Mouse (Mus musculus) kidney, postnatal 14 days (tissue): ENCODE data around the gene Mdga1.

ENCODE experiments used
- DNase-seq: peaks from one replicate; pipeline ENCODE4 v3.0.0; 2022; ENCODE audit warnings: mixed read lengths

Gene Mdga1

DNA sequence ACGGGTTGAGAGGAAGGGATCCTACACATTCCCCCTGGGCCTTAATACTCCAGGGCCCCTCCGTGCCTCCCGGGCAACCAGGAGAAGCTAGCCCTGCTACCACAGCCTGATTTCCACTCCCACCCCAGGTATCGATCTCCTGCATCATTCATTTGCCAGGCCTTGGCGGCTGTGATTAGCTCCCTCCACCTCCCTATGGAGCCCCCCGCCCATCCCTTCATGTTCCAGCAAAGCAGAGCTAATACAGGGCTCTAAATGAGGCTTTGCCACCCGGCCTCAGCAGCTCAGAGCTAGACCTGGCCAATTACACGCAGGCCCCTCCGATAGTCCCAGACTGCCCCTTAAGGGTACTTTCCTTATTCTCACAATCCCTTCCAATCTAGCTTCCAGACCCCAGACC lies 86.5 kb downstream of the Mdga1 start:
- DNase-seq, result no peak

- DNase-seq, result peak; percentile 58
Measured at GRCm38 (mm10) chr17:29882885-29883284, 87.0 kb downstream of the Mdga1 start.

- DNase-seq, result no peak
Measured at GRCm38 (mm10) chr17:29880251-29880650, 89.6 kb downstream of the Mdga1 start.

DNA sequence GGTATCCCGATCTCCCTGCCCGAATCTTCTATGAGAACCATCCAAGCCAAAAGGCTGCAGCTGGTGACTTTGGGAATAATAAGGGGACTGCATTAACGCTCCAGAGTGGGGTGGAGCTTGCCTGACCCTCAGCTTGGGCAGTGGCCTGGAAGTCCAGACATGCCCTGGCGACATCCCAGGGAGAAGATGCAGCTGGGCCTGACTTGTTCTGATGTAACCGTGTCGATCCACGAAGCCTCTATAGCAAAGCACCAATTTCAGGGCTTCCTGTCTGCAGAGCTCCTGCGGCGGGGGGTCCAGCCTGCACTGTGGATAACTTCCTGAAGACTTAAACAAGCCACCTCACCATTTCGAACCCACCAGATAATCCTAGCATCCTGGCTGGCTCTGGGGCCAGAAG lies 90.9 kb downstream of the Mdga1 start:
- DNase-seq, result peak; percentile 30

DNA sequence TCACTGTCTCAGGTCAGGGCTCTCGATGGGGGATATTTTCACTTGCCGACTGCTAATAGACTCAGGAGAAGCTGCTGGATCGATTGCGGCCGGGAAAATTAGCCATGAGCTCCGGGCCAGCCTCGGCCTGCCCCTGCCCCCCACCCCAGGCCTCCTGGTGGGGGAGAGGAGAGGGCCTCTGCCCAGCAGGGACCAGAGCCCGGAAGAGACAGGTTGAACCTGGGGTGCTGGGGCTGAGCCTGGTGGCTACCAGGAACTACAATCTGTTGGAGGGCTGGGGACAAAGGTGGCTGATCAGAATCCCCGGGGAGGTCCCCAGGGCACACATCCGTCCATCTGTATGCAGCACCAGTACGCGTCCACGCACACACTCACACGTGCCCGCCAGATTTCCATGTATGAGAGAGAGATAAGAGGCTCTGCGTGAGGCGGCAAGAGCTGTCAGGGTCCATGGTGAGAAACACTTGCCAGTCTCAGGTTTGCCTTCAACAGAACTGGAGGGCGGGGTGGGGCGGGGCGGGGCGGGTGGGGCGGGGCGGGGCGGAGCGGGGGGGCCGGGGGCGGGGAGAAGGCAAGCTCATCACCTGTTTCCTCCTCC lies 95.7 kb downstream of the Mdga1 start:
- no peak for DNase-seq

DNA sequence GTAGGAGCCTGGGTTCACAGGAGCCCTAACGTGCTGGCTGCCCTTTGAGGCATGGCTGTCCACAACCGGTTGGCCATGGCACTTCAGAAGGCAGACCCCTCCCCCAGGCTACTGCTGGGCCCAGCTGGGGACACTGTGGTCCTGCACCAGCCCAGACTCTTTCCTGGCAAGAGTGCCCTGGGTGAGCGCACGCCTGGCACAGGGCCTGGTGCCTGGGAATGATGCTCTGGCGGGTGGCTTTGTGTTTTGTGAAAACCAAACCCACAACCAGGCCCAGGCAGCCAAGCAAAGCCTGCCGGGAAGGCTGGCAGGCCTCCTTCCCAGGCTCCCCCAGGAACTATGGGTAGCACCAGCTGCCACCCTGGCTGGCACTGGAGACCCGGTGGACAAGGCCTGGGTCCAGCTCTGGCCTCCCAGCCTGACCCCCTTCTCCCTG lies 96.3 kb downstream of the Mdga1 start:
- DNase-seq, result no peak

DNA sequence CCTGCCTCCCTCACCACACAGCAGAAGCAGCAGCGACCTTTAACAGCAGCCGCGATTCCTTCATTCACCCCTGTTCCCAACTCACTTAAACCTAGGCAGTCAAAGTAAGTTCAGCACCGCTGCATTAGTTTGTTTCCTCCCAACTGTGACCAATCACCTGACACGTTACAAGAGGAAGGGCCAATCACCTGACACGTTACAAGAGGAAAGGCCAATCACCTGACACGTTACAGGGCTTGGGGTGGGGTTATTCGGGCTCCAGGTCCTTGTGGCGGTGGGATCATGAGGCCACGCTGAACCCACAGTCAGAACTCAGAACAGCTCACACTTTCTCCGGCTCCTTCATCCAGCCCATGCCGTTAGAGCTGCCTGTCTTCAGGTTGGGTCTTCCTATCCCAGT lies 99.6 kb downstream of the Mdga1 start:
- DNase-seq, result no peak

- no peak for DNase-seq
Measured at GRCm38 (mm10) chr17:29865914-29866313, 104.0 kb downstream of the Mdga1 start.

DNA sequence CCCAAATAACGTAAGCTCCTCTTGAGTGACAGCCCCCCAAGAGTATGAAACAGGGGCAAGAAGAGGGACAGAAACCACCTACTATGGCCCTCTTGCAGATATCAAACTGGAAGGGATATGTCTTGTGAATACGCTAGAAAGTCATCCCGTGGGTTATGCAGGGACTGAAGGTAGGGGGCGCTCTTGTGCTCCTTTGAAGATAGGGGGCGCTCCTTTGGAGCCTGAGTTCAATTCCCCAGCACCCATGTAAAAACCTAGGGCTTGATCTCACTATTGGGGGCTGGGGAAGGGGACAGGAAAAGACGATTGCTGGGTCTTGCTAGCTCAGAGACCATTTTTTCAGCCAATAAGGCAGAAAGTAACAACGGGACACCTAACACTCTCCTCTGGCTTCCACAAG lies 105.4 kb downstream of the Mdga1 start:
- DNase-seq, result no peak

- DNase-seq, result no peak
Measured at GRCm38 (mm10) chr17:29859788-29860283, 110.1 kb downstream of the Mdga1 start.

GRCm38 (mm10) chr17:29858764-29859163 lies 111.1 kb downstream of the Mdga1 start:
- no peak for DNase-seq

DNA sequence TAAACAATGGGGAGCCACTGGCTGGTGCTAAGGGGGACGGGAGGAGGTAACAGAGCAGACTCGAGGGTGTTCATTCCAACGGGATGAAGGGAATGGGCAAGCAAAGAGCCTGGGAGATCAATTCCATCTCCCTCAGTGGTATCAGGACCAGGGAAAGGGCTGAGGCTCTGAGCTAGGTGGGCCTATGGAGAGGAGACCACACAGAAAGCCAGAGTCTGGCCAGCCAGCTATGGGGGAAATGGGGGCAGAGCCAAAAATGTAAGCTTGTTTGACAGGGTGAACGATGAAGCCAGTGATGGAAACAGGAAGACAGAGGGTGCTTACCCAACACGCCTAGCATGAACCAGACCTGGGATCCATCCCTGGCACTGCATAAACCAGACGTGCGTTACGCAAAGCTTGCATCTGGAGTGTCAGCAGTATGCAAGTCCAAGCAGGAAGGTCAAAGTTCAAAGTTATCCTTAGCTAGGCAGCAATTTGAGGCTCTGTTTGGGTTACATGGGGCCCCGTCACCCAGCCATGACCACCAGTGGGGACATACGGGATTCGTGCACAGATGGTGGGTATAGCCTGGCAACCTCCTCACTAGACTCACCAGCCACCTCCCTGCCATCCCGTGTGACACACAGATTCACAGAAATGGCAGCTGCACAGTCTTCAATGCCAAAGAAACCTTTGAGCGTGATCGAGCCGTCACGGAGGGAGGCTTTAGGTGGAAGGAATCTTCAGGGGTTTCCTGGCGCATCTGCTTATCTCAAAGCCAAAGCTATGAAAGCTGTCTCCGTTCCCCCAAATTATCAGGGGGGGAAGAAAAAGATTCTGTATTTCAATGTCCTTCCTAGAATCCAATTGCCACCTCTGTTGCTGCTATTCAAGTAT lies 113.9 kb downstream of the Mdga1 start:
- no peak for DNase-seq

DNA sequence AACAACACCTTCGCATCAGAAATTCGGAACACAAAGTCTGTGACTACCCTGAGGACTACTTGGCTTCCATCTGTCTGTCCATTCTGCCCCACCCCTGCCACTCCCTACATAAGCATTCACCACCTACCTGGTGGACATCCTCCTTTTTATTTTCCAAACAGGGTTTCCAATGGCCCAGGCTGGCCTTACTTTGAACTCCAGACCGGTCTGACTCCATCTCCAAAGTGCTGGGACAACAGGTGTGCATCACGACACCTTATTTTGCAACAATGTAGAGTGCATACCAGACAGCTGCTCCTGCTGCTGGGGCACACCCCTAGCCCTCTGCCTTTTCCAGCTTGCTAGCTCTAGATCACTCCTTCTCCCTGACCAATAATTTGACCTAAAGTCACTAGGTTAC lies 115.1 kb downstream of the Mdga1 start:
- DNase-seq, result no peak

GRCm38 (mm10) chr17:29854388-29854787 lies 115.5 kb downstream of the Mdga1 start:
- no peak for DNase-seq

- DNase-seq, result no peak
Measured at GRCm38 (mm10) chr17:29852846-29853486, 116.9 kb downstream of the Mdga1 start.

DNA sequence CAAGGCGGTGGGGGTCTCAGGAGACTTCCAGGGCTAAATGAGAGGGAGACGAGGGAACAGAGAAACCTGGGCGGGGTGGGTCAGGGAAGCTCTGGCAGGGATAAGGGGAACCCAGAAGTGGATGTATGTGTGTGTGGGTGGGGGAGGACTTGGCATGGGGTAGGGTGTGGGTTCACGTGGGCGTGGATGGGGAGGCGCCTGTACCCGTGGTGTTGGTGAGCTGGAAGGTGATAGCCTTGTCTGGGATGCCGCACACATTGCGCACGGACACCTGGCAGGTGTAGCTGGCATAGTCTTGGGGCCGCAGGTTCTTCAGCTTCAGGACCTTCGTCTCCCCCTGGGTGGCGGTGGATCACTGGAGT lies 120.5 kb downstream of the Mdga1 start:
- no peak for DNase-seq

GRCm38 (mm10) chr17:29848793-29849435 lies 121.0 kb downstream of the Mdga1 start:
- DNase-seq, result peak; percentile 67

DNA sequence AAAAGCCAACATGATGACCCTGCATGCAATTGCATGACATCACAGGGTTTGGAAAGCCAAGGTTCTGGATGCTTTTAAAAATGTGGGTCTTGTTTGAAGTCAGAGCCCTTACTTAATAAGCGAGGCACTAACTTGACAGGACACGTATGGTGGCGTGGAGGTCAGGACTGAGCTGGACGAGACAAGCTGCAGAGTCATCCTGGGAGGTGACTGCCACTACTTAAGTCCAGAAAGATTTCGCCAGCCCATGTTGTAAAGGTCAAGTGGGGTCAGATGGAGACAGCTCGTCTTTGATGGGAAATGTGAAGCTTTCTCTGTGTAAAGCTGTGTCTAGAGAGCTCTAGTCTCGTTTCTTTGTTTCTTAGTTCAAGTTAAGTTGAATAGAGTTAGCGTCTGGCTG lies 122.6 kb downstream of the Mdga1 start:
- no peak for DNase-seq

- DNase-seq, result no peak
Measured at GRCm38 (mm10) chr17:29846284-29846683, 123.6 kb downstream of the Mdga1 start.

DNA sequence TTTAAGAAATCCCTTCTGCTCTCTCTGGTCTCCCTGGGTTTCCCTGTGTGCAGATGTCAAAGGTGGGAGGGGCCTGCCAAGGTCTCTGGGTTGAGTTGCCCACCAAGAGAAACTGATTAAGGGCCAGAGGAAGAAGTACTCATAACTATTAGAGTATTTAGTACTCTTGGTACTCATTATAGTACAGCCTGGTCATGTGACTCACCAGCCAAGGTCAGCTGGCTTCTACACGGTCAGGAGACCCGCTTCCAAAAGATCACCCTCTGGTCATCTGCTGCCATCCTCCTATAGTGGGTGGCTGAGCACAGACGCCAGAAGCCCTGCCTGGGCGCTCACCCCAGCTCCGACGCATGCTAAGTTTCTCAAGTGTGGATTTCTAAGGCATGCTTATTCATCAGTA lies 124.9 kb downstream of the Mdga1 start:
- DNase-seq, result no peak

- no peak for DNase-seq
Measured at GRCm38 (mm10) chr17:29843419-29844162, 126.3 kb downstream of the Mdga1 start.
